Mouse (Mus musculus): ENCODE data around the gene Rab5b. TPM values are rescaled to one million over a fixed set of nuclear protein-coding genes. Genes with fewer than 3 reads are reported as not detected.
"Not testable (repeated sequence)": the region's sequence is repeated elsewhere in the genome, so short reads cannot be mapped to it uniquely, and the experiment has no call there.

Rab5b gene
- polyA plus RNA-seq, 1 experiment from 2014 or later = 88.3 TPM

GRCm38 (mm10) chr10:128715559-128716537 lies 19.8 kb upstream of the Rab5b start:
- Histone ChIP-seq H3K36me3 (ENCODE audit: poor library complexity, severe bottlenecking) (no peaks in the 10 kb centered on the region), H3K4me3 (no peak overlapping the region), H3K27ac (no peak overlapping the region), H3K9ac (no peak overlapping the region), H3K4me2 (no peak overlapping the region), H3K9me3 (replicated peaks) (no peaks in the 10 kb centered on the region), H3K27me3 (no peaks in the 10 kb centered on the region), H3K4me1 (no peaks in the 10 kb centered on the region)
- 90% methylated on average over 19 of the region's 19 CpGs for WGBS
- no peak for ATAC-seq

- ATAC-seq; H3K4me1 ChIP-seq; H3K9ac ChIP-seq; H3K27ac ChIP-seq; H3K4me2 ChIP-seq; H3K27me3 ChIP-seq; H3K36me3 ChIP-seq (ENCODE audit: poor library complexity, severe bottlenecking); H3K9me3 ChIP-seq (replicated peaks); H3K4me3 ChIP-seq: not testable (repeated sequence)
- WGBS = 94% methylated on average over 7 of the region's 7 CpGs
These were observed 15.3 kb upstream of the Rab5b start for GRCm38 (mm10) chr10:128711318-128711717.

DNA sequence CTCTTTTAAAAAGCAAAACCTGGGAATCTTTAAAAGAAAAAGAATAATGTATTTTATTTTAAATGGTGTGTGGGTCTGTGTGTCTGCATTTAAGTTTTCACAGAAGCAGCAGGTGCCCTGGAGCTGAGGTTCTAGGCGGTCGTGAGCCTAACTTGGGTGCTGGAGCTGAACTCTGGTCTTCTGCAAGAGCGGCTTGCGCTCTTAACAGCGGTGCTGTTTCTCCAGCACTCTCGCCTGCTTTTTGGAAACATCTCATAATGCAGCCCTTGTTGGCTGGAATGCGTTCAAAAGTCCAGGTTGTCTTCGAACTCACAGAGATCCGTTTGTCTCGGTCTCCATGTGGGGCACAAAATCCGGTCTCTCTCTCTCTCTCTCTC lies 9.2 kb upstream of the Rab5b start:
- peak overlapping the region; percentile 85 for H3K4me2 ChIP-seq
- ATAC-seq = peak; percentile 48
- 8% methylated on average over 11 of the region's 11 CpGs for WGBS
- peaks cover 3% of the 10 kb centered on the region; the same call in 1 of the 2 replicates for H3K27me3 ChIP-seq
- peaks cover 25% of the 10 kb centered on the region for H3K36me3 ChIP-seq (ENCODE audit: poor library complexity, severe bottlenecking)
- peak overlapping the region; percentile 49 for H3K9ac ChIP-seq
- no peaks in the 10 kb centered on the region for H3K9me3 ChIP-seq (replicated peaks)
- H3K27ac ChIP-seq = peak overlapping the region; percentile 36; the same call in 1 of the 2 replicates
- H3K4me3 ChIP-seq = peak overlapping the region; percentile 79
- peaks cover 16% of the 10 kb centered on the region for H3K4me1 ChIP-seq

- peak; percentile 94 for ATAC-seq
- 0% methylated on average over 59 of the region's 62 CpGs for WGBS
- peaks cover 3% of the 10 kb centered on the region; the same call in 1 of the 2 replicates for H3K27me3 ChIP-seq
- H3K4me3 ChIP-seq = peak within 1 kb of the TSS; percentile 79
- peaks cover 30% of the 10 kb centered on the region for H3K36me3 ChIP-seq (ENCODE audit: poor library complexity, severe bottlenecking)
- peak within 1 kb of the TSS; percentile 73 for H3K9ac ChIP-seq
- peak within 1 kb of the TSS; percentile 80 for H3K27ac ChIP-seq
- peak within 1 kb of the TSS; percentile 85 for H3K4me2 ChIP-seq
- peaks cover 16% of the 10 kb centered on the region for H3K4me1 ChIP-seq
- H3K9me3 ChIP-seq (replicated peaks) = no peaks in the 10 kb centered on the region
These were observed 8.6 kb upstream of the Rab5b start, which contains the start of gene Cdk2 for GRCm38 (mm10) chr10:128704491-128705316. TSS of gene Cdk2 (minus strand) at chr10:128705031.

- Histone ChIP-seq H3K4me3 (peak within 1 kb of the TSS; percentile 79), H3K4me1 (peaks cover 16% of the 10 kb centered on the region), H3K27me3 (peaks cover 3% of the 10 kb centered on the region; the same call in 1 of the 2 replicates), H3K9me3 (replicated peaks) (no peaks in the 10 kb centered on the region), H3K9ac (peak within 1 kb of the TSS; percentile 73), H3K36me3 (ENCODE audit: poor library complexity, severe bottlenecking) (peaks cover 38% of the 10 kb centered on the region), H3K4me2 (peak within 1 kb of the TSS; percentile 85), H3K27ac (peak within 1 kb of the TSS; percentile 80)
- no peak for ATAC-seq
- WGBS = 22% methylated on average over 4 of the region's 4 CpGs
These were observed 7.8 kb upstream of the Rab5b start, which contains the start of gene Pmel for GRCm38 (mm10) chr10:128703895-128704294. TSS of gene Pmel (plus strand) at chr10:128704195.

- H3K4me3 ChIP-seq = no peak overlapping the region
- WGBS = 84% methylated on average over 6 of the region's 6 CpGs
- peaks cover 46% of the 10 kb centered on the region for H3K36me3 ChIP-seq (ENCODE audit: poor library complexity, severe bottlenecking)
- ATAC-seq = no peak
- H3K4me2 ChIP-seq = no peak overlapping the region
- peaks cover 3% of the 10 kb centered on the region; the same call in 1 of the 2 replicates for H3K27me3 ChIP-seq
- no peaks in the 10 kb centered on the region for H3K9me3 ChIP-seq (replicated peaks)
- peaks cover 16% of the 10 kb centered on the region for H3K4me1 ChIP-seq
- no peak overlapping the region for H3K27ac ChIP-seq
- no peak overlapping the region for H3K9ac ChIP-seq
These were observed 6.4 kb upstream of the Rab5b start for GRCm38 (mm10) chr10:128702328-128703007.

DNA sequence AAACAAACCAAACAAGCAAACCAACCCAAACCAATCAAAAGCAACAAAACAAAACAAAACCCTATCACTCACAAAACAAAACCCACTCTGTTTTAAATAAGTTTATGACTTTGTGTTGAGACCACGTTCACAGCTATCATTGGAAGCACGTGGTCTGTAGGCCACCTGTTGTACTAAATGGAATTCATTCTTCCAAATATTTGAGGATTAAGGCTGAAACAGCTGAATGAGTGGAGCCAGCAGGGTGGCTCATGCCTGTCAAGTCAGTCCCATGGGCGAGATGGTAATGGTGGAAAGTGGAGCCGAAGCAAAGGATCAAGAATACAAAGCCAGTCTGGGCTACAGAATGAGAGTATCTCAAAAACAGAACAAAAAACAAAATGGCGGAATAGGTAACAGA lies 4.6 kb upstream of the Rab5b start:
- H3K27me3 ChIP-seq = no peaks in the 10 kb centered on the region
- no peak overlapping the region for H3K4me3 ChIP-seq
- no peak for ATAC-seq
- no peak overlapping the region for H3K9ac ChIP-seq
- H3K4me1 ChIP-seq = peaks cover 19% of the 10 kb centered on the region
- peaks cover 46% of the 10 kb centered on the region for H3K36me3 ChIP-seq (ENCODE audit: poor library complexity, severe bottlenecking)
- no peaks in the 10 kb centered on the region for H3K9me3 ChIP-seq (replicated peaks)
- H3K4me2 ChIP-seq = no peak overlapping the region
- H3K27ac ChIP-seq = no peak overlapping the region
- WGBS = 91% methylated on average over 5 of the region's 5 CpGs

DNA sequence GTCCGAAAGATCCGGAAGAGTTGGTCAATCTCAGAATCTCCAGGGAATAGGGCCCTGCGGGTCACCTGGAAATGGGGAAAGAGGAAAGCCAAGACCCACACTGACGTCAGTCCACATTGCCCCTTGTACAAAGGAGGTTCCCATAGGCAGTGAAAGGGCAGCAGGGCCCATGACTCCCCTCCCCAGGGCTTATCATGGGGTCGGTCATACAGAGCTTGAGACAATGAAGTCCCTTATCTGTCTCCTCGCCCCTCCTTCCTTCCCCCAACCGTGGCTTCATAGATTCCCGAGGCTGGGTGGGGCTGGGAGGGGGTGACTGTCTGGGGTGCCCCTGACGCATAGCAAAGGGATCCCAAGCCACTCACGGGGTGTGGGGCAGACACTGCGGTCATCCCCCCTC lies 3.5 kb upstream of the Rab5b start:
- no peak for ATAC-seq
- Histone ChIP-seq H3K36me3 (ENCODE audit: poor library complexity, severe bottlenecking) (peaks cover 46% of the 10 kb centered on the region), H3K9me3 (replicated peaks) (no peaks in the 10 kb centered on the region), H3K27me3 (no peaks in the 10 kb centered on the region), H3K4me1 (peaks cover 23% of the 10 kb centered on the region), H3K4me3 (no peak overlapping the region), H3K9ac (no peak overlapping the region), H3K27ac (no peak overlapping the region), H3K4me2 (no peak overlapping the region)
- 90% methylated on average over 11 of the region's 11 CpGs for WGBS

- Histone ChIP-seq H3K4me3 (no peak overlapping the region), H3K4me2 (no peak overlapping the region), H3K27ac (no peak overlapping the region), H3K9me3 (replicated peaks) (no peaks in the 10 kb centered on the region), H3K9ac (no peak overlapping the region), H3K27me3 (no peaks in the 10 kb centered on the region), H3K4me1 (peaks cover 23% of the 10 kb centered on the region), H3K36me3 (ENCODE audit: poor library complexity, severe bottlenecking) (peaks cover 46% of the 10 kb centered on the region)
- 86% methylated on average over 5 of the region's 5 CpGs for WGBS
- ATAC-seq = no peak
These were observed 2.9 kb upstream of the Rab5b start for GRCm38 (mm10) chr10:128699006-128699405.

GRCm38 (mm10) chr10:128697072-128697725 lies 1.1 kb upstream of the Rab5b start:
- no peak for ATAC-seq
- Histone ChIP-seq H3K9ac (no peak overlapping the region), H3K27me3 (no peaks in the 10 kb centered on the region), H3K4me1 (peaks cover 16% of the 10 kb centered on the region), H3K4me2 (peak overlapping the region; percentile 52), H3K4me3 (peak overlapping the region; percentile 94; the same call in 1 of the 2 replicates), H3K9me3 (replicated peaks) (no peaks in the 10 kb centered on the region), H3K27ac (peak overlapping the region; percentile 57; the same call in 1 of the 2 replicates), H3K36me3 (ENCODE audit: poor library complexity, severe bottlenecking) (peaks cover 40% of the 10 kb centered on the region)
- 88% methylated on average over 6 of the region's 6 CpGs for WGBS

- H3K4me1 ChIP-seq = peaks cover 16% of the 10 kb centered on the region
- H3K4me2 ChIP-seq = peak overlapping the region; percentile 80
- peak overlapping the region; percentile 94 for H3K4me3 ChIP-seq
- no peak for ATAC-seq
- H3K27me3 ChIP-seq = no peaks in the 10 kb centered on the region
- no peaks in the 10 kb centered on the region for H3K9me3 ChIP-seq (replicated peaks)
- H3K27ac ChIP-seq = peak overlapping the region; percentile 98
- peaks cover 23% of the 10 kb centered on the region for H3K36me3 ChIP-seq (ENCODE audit: poor library complexity, severe bottlenecking)
- peak overlapping the region; percentile 98 for H3K9ac ChIP-seq
- under 1% methylated on average over 22 of the region's 22 CpGs for WGBS
These were observed 563 bp downstream of the Rab5b start for GRCm38 (mm10) chr10:128695411-128695991.
